Mouse (Mus musculus): ENCODE results near the gene Enam. TPM values are rescaled to one million over a fixed set of nuclear protein-coding genes. Genes with fewer than 3 reads are reported as not detected.

Gene Enam
- polyA plus RNA-seq (2012; rRNA removed; ENCODE audit: low replicate concordance), result not detected in 2 replicates

DNA sequence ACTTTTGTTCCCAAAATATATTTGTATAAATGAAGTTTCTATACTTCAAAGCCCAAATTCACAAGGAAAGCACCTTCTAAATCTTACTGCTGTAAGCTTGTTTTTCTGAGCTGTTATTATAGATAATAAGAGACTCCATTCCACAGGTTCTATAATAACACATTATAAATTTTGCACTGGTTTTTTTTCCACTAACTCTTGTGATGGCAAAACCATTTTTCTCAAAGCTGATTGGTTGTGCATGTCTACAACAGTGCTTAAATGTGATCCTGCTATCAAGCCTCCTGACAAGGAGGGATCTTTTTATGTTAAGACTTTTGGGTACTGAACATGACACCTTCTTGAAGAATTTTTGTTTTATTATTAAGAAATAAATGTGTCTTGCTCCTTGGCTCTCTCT is at the start of gene Enam:
Gene Enam (plus strand): TSS at position 301 of the 400 bp plus-strand sequence.

DNA sequence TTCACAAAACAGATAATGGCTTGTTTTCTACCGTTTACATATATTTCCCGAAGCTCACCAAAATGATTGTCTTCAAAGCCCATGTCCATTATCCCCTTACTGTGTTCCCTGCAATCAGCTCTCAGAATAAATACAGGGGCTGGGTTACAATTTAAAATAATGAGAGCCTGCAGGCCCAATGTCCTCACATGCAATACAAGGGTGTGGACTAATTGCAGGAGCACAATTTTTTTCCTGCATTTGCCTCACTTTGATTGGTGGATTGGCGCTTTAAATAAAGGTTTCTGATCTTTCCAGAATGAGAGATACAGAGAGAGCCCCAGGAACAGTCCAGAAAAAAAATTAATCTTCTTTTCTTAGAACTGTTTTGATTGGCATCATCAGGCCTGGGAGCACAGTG is 32.1 kb upstream of the Enam start, which contains the start of gene Ambn:
Gene Ambn (plus strand): TSS at position 301 of the 400 bp plus-strand sequence.

DNA sequence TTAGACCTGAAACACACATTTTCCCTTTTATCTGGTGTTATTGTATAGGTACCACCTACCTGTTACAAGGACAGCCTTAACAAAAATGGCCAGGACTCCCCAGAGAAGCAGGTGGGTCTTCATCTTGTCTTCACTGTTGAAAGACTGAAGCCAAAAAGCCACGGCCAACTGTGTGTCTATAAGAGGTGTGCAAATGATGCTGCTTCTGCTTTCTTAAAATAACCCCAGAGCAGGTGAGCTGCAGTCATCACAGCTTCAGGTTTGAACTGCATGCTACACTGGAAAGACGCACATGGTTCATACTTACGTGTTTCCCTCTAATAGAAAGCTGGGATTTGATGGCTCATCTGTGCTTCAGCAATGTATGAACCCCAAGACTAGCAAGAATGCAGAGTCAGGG is 39.9 kb downstream of the Enam start, which contains the start of gene Jchain:
Gene Jchain (minus strand): TSS at position 235 of the 400 bp plus-strand sequence.

DNA sequence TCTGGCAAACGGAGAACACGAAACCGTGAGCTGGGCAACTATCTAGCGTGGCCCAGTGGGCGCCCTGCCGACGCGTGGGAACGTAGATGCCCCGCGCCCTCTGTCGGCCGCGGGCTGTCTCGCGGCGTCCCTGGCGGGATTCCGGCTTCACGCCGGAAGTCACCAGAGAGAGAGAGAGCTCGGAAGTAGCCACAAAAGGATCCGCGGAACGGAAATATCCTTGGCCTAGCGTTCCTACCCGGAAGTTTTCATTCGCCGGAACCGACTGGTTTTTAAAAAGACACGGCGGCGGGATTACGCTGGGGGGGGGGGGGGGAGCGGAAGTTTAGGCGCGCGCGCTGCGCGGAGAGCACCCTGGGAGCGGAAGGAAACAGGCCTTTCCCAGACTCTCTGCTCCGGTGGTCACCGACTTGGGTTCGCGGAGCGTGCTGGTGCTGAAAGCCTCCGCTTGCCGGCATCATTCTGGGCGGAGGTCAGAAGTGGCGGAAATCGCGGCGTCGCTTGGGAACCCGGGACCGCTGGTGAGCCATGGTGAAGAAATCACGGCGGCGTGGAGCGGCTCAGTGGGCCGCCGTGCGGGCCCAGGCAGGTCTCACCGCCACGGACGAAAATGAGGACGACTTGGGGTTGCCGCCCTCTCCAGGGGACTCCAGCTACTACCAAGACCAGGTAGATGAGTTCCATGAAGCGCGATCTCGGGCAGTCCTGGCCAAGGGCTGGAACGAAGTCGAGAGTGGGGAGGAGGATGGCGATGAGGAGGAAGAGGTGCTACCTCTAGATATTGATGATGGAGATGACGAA is 66.5 kb downstream of the Enam start, which contains the start of gene Utp3:
Gene Utp3 (plus strand): TSS at position 377 of the 801 bp plus-strand sequence.

Other genes with a start within 250 kb of the Enam start
- gene Gm7714, start 219.1 kb upstream of the Enam start, polyA plus RNA-seq (2012; rRNA removed; ENCODE audit: low replicate concordance), result not detected in 2 replicates
- gene Prol1, start 170.7 kb upstream of the Enam start, polyA plus RNA-seq (2012; rRNA removed; ENCODE audit: low replicate concordance), result not detected in 2 replicates
- gene Amtn, start 111.9 kb upstream of the Enam start, polyA plus RNA-seq (2012; rRNA removed; ENCODE audit: low replicate concordance), result not detected in 2 replicates
- gene Ambn, start 32.0 kb upstream of the Enam start, polyA plus RNA-seq (2012; rRNA removed; ENCODE audit: low replicate concordance), result not detected in 2 replicates
- gene Jchain, start 39.9 kb downstream of the Enam start, polyA plus RNA-seq (2012; rRNA removed; ENCODE audit: low replicate concordance), result 16.2 and 22.2 TPM in 2 replicates
- 6.4 and 10.4 TPM in 2 replicates for gene Utp3, start 66.5 kb downstream of the Enam start, polyA plus RNA-seq (2012; rRNA removed; ENCODE audit: low replicate concordance)
- 4.1 and 5.3 TPM in 2 replicates for gene Rufy3, start 77.1 kb downstream of the Enam start, polyA plus RNA-seq (2012; rRNA removed; ENCODE audit: low replicate concordance)
- gene Grsf1, start 188.2 kb downstream of the Enam start, polyA plus RNA-seq (2012; rRNA removed; ENCODE audit: low replicate concordance), result 20.7 and 35.7 TPM in 2 replicates
- gene Mob1b, start 232.9 kb downstream of the Enam start, polyA plus RNA-seq (2012; rRNA removed; ENCODE audit: low replicate concordance), result 2.2 and 4.6 TPM in 2 replicates